Mouse (Mus musculus) layer of hippocampus, adult 11-12 months (tissue): Measurements from ENCODE around the gene Kcnk15.
A peak's percentile ranks its signal among the peaks of the same experiment; 100 is the strongest.

Source experiments
- DNase-seq: peaks from one replicate; pipeline ENCODE4 v3.0.0; 2022; ENCODE audit warnings: low spot score

The Kcnk15 gene

DNA sequence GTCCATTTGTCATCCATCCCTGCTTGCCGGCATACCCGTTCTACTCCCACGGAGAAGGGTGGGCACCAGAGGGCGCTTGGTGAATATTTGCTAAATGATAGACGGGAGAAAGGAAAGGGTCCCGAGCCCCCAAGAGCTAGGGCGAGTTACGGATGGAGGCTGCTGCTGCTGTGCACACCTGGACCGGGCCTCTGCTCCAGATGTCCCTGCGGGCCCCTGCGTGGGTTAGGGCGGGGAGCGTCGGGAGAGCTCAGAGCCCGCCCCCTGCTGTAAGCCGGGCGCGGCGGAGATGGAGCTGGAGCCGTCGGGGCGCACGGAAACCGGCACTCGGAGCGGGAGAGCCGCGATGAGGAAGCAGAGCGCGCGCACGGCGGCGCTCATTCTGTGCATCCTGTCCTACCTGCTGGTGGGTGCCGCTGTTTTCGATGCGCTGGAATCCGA is at the start of gene Kcnk15:
TSS of gene Kcnk15 (plus strand) at position 191 of the 441 bp plus-strand sequence.
- no peak for DNase-seq

DNA sequence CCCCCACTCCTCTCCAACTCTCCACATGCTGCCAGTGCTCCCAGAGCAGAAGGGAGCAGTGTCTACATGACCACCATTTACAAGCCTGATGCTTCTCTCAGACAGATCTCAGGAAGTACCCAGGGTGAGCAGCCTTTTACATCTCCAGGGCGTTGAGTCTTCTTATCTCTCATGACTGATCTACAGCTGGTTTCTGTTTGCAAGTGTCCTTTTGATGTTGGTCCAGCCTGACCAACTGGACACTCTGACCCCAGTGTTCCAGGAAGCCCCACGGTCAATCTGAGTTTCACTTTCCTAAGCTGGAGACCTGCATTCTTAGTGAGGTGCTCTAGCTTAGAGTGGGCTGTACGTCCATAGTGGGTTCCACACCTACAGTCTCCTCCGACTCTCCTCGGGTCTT is 49.6 kb upstream of the Kcnk15 start:
- no peak for DNase-seq

DNA sequence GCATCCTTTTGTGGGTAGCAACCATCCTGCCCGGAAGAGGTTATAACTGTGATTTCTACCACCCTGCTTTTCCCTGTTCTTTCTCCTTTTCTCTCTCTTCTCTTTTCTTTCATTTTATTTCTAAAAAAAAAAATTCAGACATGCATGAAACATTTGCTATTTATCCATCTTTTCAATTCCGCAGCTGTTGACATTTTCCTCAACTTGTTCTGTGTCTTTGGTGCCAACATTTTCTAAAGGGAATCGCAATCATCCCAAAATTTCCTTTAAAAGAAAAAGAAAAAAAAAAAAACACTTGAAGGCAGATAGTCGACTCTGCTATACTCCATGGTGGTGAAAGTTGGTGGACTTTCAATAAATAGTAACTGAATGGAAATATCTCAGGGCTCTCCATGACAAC is 44.3 kb upstream of the Kcnk15 start:
- DNase-seq: no peak

DNA sequence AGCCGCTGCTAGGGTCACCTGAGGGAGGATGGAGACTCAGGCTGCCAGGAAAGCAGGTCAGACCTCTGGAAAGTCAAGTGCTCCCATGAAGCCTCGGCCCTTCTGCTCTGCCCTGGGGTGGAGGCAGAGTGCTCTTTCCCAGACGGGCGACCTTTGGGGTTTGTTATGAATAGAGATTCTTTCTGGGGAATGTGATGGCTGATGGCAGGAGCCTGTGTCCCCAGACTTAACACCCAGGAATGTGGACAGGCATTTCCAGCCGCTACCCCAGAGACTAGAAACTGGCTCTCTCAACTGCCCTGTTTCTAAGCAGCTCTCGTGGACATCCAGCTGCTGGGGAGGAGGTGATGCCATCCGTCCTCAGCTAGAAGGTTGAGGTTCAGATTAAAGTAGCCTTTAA is 43.7 kb upstream of the Kcnk15 start:
- no peak for DNase-seq

DNA sequence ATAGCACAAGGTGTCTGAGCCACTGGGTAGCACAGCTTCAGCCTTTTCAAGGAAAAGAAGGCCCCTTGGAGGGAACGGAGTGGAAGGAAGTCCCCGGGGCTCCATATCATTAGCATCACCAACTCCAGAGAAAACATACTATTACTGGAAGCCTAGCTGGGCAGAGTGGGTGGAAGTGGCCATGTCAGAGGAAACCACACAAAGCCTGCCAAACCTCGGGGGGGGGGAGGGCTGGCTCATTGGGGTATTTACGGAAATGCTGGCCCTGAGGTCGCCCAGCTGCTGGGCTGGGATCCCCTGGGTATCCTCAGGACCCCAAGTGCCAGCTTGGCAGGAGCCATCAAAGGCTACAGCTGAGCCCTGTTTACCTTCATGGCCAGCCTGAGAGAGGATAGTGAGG is 40.4 kb upstream of the Kcnk15 start:
- DNase-seq: no peak

DNA sequence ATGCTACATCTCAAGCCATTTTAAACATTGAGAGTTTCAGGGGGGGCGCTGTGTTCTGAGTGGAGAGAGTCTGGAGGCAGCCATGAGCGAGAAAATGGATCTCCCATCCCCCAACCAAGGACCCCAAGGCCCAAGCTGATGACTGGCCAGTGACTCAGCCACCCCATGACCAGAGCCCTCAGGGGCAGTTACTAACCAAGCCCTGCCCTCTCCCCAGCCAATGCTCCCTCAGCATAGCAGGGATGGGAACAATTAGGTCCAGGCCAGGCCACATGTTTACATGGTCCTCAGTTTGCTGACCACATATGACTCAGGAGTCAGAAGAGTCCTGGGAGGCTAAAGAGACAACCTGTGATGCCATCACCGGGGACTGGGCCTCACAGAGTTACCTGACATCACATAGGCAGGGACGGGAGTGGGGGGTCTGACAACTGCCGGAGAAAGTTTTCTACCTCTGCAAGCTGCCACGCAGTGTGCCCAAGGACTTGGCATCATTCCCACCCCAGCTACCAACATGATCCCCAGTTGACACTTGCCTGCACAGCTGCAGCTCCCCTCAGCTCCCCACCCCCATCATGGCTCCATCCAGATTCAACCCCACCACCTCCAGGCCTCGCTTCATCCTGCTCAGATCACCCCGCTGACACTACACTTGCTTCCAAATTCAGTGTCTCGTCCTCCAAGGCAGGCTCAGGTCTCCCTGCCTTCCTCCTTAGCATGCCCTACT is 38.5 kb upstream of the Kcnk15 start:
- DNase-seq: no peak

DNA sequence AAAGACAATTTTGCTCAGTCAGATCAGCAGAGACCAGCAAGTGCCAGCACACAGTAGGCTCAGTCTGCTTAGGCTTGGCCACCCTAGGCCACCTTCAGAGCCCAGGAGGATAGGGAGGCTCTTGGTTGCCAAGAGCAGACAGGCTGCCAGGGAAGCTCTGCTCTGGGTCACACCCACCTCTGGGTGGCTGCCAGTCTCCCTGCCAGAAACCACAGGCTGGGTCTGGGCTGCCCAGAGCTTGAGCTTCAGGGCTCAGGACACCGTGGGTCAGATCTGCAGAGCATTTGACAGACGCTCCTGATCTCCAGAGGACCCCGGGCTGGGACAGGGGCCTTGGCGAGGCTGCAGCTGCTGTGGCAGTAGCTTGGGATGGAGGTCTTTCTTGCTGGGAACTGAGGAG is 32.8 kb upstream of the Kcnk15 start, which contains the start of gene Ccn5:
TSS of gene Ccn5 (plus strand) at position 255 of the 400 bp plus-strand sequence.
- no peak for DNase-seq

DNA sequence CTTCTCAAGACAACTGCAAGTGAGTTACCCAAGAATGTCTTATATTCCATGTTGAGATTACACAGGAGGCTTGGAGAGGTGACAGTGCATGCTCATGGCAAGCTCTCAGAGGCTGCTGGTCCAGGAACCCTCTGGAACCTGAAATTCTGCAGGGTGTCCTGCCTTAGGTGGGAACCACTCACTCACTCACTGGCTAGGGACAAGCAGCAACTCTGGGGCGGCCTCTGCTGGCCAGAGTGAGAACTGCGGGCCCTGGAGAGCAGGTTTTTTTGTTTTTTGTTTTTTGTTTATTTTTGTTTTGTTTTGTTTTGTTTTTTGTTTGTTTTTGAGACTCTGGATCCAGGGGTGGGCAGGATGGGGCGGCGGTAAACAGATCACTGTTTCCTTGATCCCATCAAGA is 30.2 kb upstream of the Kcnk15 start:
- peak; percentile 44 for DNase-seq

DNA sequence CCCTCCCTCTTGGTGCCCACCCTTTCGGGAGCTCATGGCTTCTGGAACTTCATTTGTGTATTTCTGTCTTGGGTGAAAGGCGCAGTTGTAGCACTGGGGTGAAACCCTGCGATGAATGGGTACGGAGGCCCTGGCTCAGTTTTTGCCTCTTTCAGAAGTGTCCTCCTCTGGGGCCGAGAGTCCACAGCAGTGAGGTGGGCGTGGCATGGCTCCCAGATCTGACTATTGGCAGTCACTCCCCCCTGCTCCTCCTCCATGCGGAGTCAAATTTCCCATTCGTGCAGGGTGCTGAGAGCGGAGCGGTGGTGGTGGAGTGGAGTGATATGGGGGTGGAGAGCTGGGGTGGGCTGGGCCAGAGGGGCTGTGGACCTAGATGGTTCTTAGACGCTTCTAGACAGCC is 29.7 kb upstream of the Kcnk15 start:
- DNase-seq: no peak

DNA sequence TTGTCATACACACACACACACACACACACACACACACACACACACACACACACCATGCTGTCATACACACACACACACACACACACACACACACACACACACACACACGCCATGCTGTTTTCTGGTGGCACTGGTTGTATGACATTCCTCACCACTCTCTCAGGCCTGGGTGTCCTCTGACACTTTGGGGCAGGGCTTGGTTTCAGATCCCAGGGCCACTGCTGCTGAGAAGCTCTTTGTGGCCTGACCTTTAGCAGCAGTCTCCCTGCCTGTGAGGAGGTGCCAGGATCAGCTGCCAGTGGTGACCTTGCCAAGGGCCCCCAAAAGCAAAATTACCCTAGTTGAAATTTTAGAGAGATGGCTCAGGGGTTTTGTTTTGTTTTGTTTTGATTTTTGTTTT is 27.6 kb upstream of the Kcnk15 start:
- DNase-seq: no peak

DNA sequence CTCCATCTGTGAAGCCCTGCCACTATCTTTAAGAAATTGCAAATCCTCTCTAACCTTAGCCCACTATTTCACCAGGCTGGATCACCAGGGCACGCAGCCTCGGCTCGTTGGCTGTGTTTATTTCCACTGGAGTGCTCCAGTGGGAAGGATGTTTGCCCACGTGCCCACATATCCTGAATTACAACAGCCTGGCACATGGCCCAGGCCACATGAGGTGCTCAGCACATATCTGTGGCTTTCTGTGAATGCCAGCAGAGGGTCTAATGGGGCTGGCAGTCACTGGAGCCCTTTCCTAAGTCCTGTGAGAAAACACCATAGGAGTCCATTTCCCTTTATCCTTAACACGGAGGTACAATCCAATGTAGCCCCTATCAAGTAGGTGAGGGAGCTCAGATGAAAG is 27.0 kb upstream of the Kcnk15 start:
- DNase-seq: no peak

DNA sequence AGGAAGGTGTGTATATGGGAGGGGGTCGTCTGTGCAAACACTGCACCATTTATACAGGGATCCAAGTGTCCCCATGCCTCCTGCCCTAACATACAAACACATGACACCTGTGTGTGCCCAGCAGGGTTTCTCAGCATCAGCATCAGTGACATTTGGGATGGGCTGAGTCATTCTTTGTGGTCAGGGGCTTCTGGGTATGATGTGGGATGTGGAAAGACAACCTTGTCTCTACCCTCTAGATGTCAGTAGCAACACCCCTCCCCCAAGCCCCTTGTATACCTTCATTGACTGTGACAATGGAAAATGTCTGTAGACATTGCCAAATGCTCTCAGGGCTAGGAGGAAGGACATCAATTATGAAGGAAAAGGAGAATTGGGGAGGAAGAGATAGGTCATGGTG is 22.3 kb upstream of the Kcnk15 start:
- DNase-seq: no peak

DNA sequence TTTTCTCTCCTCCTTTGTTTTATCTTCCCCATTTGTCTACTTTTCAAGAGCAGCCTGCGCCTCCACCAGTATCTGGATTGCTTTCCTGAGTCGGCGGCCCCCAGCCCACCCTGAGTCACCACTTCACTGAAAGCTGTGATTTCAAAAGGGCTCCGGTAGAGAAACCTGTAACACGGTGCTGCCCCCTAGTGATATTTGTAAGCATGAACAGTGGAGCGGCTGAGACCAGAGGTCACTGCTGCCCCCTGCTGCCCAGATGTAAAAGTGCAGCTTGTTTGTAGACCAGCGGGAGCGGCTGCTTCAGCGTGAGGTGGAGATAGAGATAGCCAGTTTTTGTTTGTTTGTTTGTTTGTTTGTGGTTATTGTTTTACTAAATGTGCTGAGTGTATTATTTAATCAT is 15.4 kb upstream of the Kcnk15 start:
- peak; percentile 81 for DNase-seq

DNA sequence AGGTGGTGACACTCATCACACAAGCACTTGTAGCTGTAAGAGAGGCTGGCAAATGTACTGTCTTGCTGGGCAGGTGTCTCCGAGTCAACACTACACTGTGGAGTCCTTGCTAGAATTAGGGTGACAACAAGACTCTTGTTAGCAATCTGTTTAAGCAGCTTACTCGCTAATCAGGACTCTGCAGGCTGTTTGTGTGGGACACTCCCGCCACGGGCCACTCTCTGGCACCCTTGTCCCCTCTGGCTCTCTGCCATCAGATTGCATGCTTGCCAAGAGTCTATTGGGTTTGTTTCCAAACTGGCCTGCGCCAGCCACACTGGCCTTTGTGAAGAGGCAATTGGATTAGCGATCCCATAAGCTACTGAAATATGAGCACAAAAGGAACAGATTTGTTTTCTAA is 13.9 kb upstream of the Kcnk15 start:
- DNase-seq: peak; percentile 46

DNA sequence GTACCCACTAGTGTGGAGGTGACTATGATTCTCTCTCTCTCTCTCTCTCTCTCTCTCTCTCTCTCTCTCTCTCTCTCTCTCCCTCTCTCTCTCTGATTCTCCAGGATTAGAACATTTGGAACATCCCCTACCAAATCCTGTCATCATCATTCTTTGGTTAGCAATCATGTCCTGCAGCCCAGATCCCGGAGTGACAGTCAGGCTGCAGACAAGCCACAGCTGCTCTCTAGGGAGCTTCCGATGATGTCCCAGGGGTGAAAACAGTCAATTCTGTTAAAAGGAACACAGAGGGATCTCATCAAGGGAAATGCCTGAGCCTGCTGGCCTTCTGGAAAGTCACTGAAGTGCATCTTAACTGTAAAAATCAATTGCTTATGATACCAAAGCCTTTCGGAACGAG is 11.4 kb upstream of the Kcnk15 start:
- no peak for DNase-seq

DNA sequence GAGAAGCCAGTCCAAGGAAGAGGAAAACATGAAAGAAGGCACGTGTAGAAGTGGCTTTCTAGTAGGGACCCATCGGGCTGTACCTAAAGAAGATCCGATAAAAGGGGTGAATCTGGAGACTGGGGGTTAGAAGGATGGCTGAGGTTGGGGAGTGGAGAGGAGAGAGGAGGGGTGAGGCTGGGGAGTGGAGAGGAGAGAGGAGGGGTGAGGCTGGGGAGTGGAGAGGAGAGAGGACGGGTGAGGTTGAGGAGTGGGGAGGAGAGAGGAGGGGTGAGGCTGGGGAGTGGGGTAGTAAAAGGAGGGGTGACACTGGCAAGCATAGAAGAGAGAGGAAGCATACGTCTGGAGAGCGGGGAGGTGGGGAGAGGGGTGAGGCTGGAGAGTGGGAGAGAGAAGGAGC is 3.8 kb downstream of the Kcnk15 start:
- no peak for DNase-seq

DNA sequence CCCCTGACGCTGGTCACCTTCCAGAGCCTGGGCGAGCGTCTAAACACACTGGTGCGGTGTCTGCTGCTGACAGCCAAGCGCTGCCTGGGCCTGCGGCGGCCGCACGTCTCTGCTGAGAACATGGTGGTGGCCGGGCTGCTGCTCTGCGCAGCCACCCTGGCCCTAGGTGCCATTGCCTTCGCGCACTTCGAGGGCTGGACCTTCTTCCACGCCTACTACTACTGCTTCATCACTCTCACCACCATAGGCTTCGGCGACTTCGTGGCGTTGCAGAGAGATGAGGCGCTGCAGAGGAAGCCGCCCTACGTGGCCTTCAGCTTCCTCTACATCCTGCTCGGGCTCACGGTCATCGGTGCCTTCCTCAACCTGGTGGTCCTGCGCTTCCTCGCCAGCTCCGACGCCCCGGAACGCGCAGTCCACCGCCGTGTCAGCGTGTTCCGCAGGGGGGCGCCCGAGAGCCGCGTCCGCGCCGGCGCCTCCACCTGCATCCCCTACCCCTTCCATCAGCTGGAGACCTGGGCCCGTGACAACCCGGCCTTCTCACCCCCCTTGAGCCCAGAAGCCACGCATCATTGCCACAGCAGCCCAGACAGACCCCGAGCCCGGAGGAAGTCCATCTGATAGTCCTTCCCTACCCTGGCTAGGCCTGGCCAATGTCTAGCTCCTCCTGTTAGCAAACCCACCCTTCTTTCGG is 5.0 kb downstream of the Kcnk15 start:
- peak; percentile 36 for DNase-seq

DNA sequence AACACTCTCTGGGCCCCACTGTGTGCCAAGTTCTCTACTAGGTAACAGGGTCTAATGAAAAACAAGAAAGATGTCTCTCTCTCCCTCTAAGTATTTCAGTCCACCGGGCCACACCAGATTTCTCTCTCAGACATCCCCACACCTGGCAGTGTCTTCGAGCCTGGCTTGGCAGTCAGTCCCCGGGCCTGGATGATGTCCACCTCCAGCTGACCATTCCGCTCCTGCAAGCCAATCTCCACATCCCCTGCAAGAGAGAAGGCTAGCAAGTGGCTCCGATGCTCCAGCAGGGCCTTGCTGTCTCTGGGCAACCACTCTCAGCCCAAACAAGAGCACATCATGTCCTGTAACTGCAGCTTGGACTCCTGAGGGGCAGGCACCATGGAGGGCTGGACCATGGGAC is 11.9 kb downstream of the Kcnk15 start:
- DNase-seq: no peak

DNA sequence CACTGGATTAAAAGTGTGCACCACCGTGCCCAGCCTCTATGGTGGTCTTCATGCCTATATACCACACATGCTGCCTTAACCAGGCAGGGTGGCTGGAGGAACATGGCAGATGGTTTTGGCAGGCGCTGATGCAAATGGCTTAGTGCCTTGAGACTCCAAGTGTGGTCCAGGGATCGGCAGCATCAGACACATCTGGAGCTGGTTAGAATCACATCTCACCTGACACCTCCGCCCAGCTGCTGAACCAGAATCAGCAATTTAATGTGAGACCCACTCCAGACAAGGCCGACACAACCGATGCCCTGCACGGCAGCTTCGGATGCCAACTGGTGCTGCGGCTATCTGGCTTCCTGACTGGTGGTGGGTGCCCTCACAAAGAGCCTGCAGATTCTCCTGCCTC is 12.6 kb downstream of the Kcnk15 start:
- DNase-seq: no peak

DNA sequence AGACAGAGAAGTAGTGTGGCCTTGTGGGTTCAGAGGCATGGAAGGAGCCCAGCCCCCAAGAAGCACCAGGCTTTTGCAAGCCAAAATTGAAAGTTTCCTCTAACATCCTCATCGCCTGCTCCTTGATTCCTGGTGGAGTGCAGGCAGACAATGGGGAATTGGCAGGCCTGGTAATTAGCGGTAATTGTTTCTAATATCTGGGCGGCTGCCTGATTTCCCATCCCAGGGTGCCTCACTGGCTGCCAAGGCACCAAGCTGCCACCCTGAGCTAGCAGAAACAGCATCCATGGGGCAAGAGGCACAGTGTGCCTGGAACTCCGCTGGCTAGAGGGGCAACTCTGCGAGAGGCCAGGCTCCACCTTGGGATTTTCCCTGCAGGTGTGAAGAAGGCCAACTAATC is 16.3 kb downstream of the Kcnk15 start:
- DNase-seq: peak; percentile 22

DNA sequence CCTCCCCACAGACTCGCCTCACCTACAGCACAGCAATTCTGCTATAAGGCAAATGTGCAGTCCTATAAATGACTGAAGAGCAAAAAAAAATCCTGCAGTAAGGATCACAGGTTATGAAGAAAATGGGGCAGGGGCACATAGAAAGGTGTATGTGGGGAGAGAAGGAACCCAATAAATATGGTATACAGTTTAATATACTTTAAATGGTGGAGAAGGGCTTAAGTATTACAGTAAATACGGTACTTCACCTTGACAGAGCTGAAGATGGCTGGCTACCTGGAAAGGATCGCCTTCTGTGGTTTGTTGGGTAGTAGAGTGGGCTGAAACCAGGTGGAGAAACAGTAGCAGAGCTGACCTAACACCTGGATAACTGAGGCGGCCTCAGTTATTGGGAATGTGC is 17.8 kb downstream of the Kcnk15 start:
- no peak for DNase-seq

DNA sequence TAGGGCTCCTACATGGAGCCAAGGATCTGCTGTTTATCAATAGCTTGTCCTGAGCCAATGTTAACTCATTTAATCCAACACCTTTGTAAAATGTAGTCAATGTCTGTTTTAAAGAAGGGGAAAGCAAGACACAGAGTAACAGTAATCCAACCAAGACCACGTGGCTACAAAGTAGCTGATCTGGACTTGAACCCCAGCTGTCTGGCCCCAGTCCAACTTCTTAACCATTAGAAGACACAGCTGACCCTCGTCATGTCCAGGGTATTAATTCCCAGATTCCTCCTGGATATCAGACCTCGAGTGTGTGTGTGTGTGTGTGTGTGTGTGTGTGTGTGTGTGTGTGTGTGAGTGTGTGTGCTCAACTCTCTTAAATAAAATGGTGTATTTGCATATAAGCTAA is 18.5 kb downstream of the Kcnk15 start:
- DNase-seq: no peak

DNA sequence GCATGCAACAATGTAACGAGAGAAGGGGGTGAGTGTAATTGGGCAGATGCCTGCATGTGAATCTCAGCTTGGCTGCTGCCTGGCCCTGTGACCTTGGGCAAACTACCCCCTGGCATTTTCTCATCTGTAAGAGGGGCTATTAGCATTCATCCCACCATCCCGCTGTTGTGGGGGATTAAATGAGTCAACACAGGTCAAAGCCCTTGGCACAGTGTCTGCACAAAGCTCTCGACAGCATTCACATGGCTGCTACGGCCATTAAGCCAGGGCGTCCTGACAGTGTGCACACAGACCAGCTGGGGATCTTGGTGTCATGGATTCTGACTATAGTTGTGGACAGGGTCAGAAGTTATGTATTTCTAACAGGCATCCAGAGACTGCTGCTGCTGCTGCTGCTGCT is 21.4 kb downstream of the Kcnk15 start:
- DNase-seq: no peak

DNA sequence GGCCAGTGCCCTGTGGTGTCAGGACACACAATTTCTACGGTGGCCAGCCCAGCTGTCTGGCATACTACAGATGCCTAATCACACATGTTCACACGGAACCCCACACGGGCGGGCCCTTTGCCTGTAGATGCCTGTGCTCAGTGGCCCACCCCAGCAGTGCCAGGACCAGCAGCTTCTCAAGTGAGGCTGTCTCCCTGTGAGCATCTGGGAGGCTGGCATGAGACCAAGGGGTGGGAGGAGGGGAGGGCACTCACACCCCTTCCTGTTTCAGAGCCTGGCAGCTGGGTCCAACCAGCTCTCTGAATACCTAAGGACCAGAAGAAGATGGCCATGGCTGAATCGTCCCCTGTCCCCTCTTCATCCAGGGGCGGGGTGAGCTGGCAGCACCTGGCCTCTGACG is 22.0 kb downstream of the Kcnk15 start:
- DNase-seq: no peak
